Mouse (Mus musculus): ENCODE measurements around the gene Tmem50b.

DNA sequence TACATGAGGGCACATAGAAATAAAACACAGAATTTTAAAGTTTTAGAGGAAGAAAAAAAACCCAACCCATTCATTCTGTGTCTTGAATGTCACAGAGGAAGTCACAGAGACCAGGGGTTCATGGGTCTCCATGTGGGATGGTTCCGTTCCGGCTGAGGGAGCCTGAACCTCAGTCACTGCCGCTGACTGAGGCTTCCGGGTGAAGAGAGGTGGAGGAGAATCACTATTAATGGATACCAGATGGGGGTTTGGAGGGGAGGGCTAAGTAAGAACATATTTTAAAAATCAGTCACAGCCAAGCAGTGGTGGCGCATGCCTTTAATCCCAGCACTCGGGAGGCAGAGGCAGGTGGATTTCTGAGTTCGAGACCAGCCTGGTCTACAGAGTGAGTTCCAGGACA lies 40.4 kb downstream of the Tmem50b start:
- TF ChIP-seq CTCF (IDR thresholded peaks at IDR 0.05; ENCODE audit: extremely low read depth, insufficient read depth, low read length) = no peak
- no peak for TF ChIP-seq POLR2A (IDR thresholded peaks at IDR 0.05; ENCODE audit: extremely low read depth, insufficient read depth, low read length)
